Mouse (Mus musculus) bone marrow, adult 2 months (tissue): Measurements from ENCODE around the gene Met.

Experiments
- CTCF ChIP-seq: fragments of 200-500 bp; IDR thresholded peaks from 2 replicates; pipeline ENCODE4 v1.5.1; 2011; ENCODE audit warnings: low read length, control low read depth; ENCODE audit not compliant: control insufficient read depth, insufficient read depth
- POLR2A ChIP-seq: fragments of 200-500 bp; IDR thresholded peaks from 2 replicates; pipeline ENCODE4 v1.6.1; 2011; ENCODE audit warnings: low read depth, mild to moderate bottlenecking, control low read depth, low read length, borderline replicate concordance; ENCODE audit not compliant: control insufficient read depth

- TF ChIP-seq CTCF (no peak), POLR2A (no peak)
These were observed 110.1 kb downstream of the Met start for GRCm38 (mm10) chr6:17573732-17574131.
